Mouse (Mus musculus) small intestine, adult 2 months (tissue): ENCODE results near the gene Mki67.

Experiments used
- CTCF ChIP-seq: fragments of 200-500 bp; IDR thresholded peaks from 2 replicates; pipeline ENCODE4 v1.5.1; 2012; ENCODE audit warnings: low read depth, mild to moderate bottlenecking, control low read depth, inconsistent platforms, low read length, moderate library complexity, mixed read lengths; ENCODE audit not compliant: insufficient replicate concordance, insufficient read length; ENCODE audit errors: extremely low read depth
- POLR2A ChIP-seq: fragments of 200-500 bp; IDR thresholded peaks from 2 replicates; pipeline ENCODE4 v1.6.1; 2012; ENCODE audit warnings: low read depth, mild to moderate bottlenecking, control low read depth, inconsistent platforms, low read length, moderate library complexity

DNA sequence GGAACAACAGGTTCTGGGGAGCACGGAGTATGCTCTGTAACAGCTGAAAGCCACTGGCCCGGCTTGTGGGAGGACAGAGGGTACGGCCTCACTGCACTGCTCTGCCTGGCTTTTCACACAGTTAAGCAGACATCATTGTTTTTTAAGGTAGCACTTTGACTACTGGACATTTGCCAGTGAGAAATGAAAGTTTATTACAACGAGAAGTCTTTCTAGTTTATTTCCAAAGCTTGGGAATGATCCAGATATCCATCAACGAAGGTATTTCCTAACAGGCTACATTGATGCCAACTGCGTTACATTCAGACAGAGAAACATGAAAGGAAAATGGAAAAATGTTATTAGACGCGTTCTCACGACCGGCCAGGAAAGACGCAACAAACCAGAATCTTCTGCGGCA, 11.9 kb upstream of the Mki67 start:
- TF ChIP-seq POLR2A = no peak
- no peak for TF ChIP-seq CTCF
